Mouse (Mus musculus): Measurements from ENCODE around the gene Mettl26. TPM values are rescaled to one million over a fixed set of nuclear protein-coding genes. Genes with fewer than 3 reads are reported as not detected.

Gene Mettl26
- polyA plus RNA-seq, 1 experiment: 23.6 TPM

DNA sequence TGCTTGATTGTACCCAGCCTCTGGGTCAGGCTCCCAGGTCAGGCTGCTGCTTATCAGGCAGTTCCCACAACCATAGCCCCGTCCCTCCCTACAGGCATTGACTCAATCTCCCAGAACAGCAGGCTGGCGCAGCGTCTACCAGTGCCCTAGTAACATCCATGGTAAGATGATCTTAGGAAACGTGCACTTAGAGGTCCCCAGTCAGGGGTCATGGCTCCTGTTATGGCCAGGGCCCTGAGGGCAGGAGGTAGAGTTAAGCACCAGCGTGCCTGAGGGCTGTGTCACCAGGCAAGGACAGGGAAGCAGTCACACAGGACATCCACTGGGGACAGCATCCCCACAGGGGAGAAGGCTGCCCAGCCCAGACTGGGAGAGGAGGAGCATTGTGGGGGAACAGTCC lies 7.4 kb downstream of the Mettl26 start:
- Histone ChIP-seq H3K4me2 (ENCODE audit: low read depth) (no peak overlapping the region), H3K79me2 (ENCODE audit: control insufficient read depth, insufficient read depth) (no peaks in the 10 kb centered on the region), H3K27me3 (ENCODE audit: control insufficient read depth, insufficient read depth, insufficient read length) (no peaks in the 10 kb centered on the region), H3K4me3 (no peak overlapping the region), H3K36me3 (ENCODE audit: control insufficient read depth, insufficient read depth) (no peaks in the 10 kb centered on the region), H3ac (ENCODE audit: control insufficient read depth, insufficient read length) (no peak overlapping the region)
- TF ChIP-seq CEBPB (IDR thresholded peaks at IDR 0.05; ENCODE audit: insufficient read depth, poor library complexity, severe bottlenecking) (no peak), TCF12 (IDR thresholded peaks at IDR 0.05; ENCODE audit: insufficient read depth, poor library complexity, severe bottlenecking) (no peak), SRF (IDR thresholded peaks at IDR 0.05; ENCODE audit: control insufficient read depth, insufficient read length, low read depth) (no peak), TCF3 (IDR thresholded peaks at IDR 0.05; ENCODE audit: insufficient read length, low read depth) (no peak), REST (IDR thresholded peaks at IDR 0.05; ENCODE audit: insufficient read depth, insufficient read length) (no peak), POLR2AphosphoS2 (IDR thresholded peaks at IDR 0.05; ENCODE audit: insufficient read length, low read depth) (peak; percentile 66), MYOG (IDR thresholded peaks at IDR 0.05; ENCODE audit: control insufficient read depth in 1 of 3, insufficient read depth in 1 of 3, insufficient read length in 2 of 3, low read depth in 2 of 3) (no peak), POLR2A (IDR thresholded peaks at IDR 0.05; ENCODE audit: insufficient read length, low read depth) (peak; percentile 27), E2F4 (IDR thresholded peaks at IDR 0.05; ENCODE audit: insufficient read depth) (no peak), USF1 (IDR thresholded peaks at IDR 0.05; ENCODE audit: low read depth) (no peak)

GRCm38 (mm10) chr17:25883268-25883667 lies 8.4 kb downstream of the Mettl26 start:
- TF ChIP-seq REST (IDR thresholded peaks at IDR 0.05; ENCODE audit: insufficient read depth, insufficient read length) (no peak), POLR2A (IDR thresholded peaks at IDR 0.05; ENCODE audit: insufficient read length, low read depth) (no peak), MYOD1 (IDR thresholded peaks at IDR 0.05; ENCODE audit: control insufficient read depth in 1 of 3, insufficient read length in 2 of 3, low read depth in 2 of 3) (no peak), USF1 (IDR thresholded peaks at IDR 0.05; ENCODE audit: low read depth) (no peak), TCF3 (IDR thresholded peaks at IDR 0.05; ENCODE audit: insufficient read length, low read depth) (no peak)
- Histone ChIP-seq H3K4me3 (no peak overlapping the region), H3K79me2 (ENCODE audit: control insufficient read depth, insufficient read depth) (no peaks in the 10 kb centered on the region), H3ac (ENCODE audit: control insufficient read depth, insufficient read length) (no peak overlapping the region), H3K4me2 (ENCODE audit: low read depth) (no peak overlapping the region), H3K27me3 (ENCODE audit: control insufficient read depth, insufficient read depth, insufficient read length) (no peaks in the 10 kb centered on the region), H3K36me3 (ENCODE audit: control insufficient read depth, insufficient read depth) (no peaks in the 10 kb centered on the region)

DNA sequence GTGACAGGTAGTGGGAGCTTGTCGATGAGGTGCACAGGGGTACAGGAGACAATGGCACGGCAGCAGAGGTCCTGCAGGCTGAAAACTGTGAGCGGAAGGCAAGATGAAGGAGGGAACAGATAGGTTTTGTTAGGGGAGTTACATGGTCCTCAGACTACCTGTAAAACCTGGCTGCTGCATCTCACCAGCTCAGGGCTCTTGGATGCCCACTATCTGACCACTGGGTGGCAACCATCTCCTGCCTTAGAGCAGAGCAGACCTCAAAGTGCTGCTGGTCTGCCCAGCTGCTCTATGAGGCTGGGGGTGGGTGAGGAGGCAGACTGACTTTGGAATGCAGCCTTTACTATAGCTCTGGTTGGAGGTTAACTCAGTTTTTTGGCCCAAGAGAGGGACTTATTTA lies 8.9 kb downstream of the Mettl26 start:
- no peak overlapping the region for H3K4me2 ChIP-seq (ENCODE audit: low read depth)
- no peaks in the 10 kb centered on the region for H3K79me2 ChIP-seq (ENCODE audit: control insufficient read depth, insufficient read depth)
- no peak overlapping the region for H3K4me3 ChIP-seq
- H3K27me3 ChIP-seq (ENCODE audit: control insufficient read depth, insufficient read depth, insufficient read length): no peaks in the 10 kb centered on the region
- H3K36me3 ChIP-seq (ENCODE audit: control insufficient read depth, insufficient read depth): no peaks in the 10 kb centered on the region
- H3ac ChIP-seq (ENCODE audit: control insufficient read depth, insufficient read length): no peak overlapping the region
- TF ChIP-seq MYOG (IDR thresholded peaks at IDR 0.05; ENCODE audit: control insufficient read depth in 1 of 3, insufficient read depth in 1 of 3, insufficient read length in 2 of 3, low read depth in 2 of 3) (no peak), REST (IDR thresholded peaks at IDR 0.05; ENCODE audit: insufficient read depth, insufficient read length) (no peak), MYOD1 (IDR thresholded peaks at IDR 0.05; ENCODE audit: control insufficient read depth in 1 of 3, insufficient read length in 2 of 3, low read depth in 2 of 3) (no peak), POLR2AphosphoS2 (IDR thresholded peaks at IDR 0.05; ENCODE audit: insufficient read length, low read depth) (peak; percentile 27), SRF (IDR thresholded peaks at IDR 0.05; ENCODE audit: control insufficient read depth, insufficient read length, low read depth) (no peak)

- TF ChIP-seq CEBPB (IDR thresholded peaks at IDR 0.05; ENCODE audit: insufficient read depth, poor library complexity, severe bottlenecking) (no peak), SRF (IDR thresholded peaks at IDR 0.05; ENCODE audit: control insufficient read depth, insufficient read length, low read depth) (no peak), MYOG (IDR thresholded peaks at IDR 0.05; ENCODE audit: control insufficient read depth in 1 of 3, insufficient read depth in 1 of 3, insufficient read length in 2 of 3, low read depth in 2 of 3) (no peak), USF1 (IDR thresholded peaks at IDR 0.05; ENCODE audit: low read depth) (no peak), POLR2A (IDR thresholded peaks at IDR 0.05; ENCODE audit: insufficient read length, low read depth) (no peak), E2F4 (IDR thresholded peaks at IDR 0.05; ENCODE audit: insufficient read depth) (no peak), REST (IDR thresholded peaks at IDR 0.05; ENCODE audit: insufficient read depth, insufficient read length) (no peak), MYOD1 (IDR thresholded peaks at IDR 0.05; ENCODE audit: control insufficient read depth in 1 of 3, insufficient read length in 2 of 3, low read depth in 2 of 3) (no peak), TCF12 (IDR thresholded peaks at IDR 0.05; ENCODE audit: insufficient read depth, poor library complexity, severe bottlenecking) (no peak), POLR2AphosphoS2 (IDR thresholded peaks at IDR 0.05; ENCODE audit: insufficient read length, low read depth) (no peak), TCF3 (IDR thresholded peaks at IDR 0.05; ENCODE audit: insufficient read length, low read depth) (no peak), MAX (IDR thresholded peaks at IDR 0.05; ENCODE audit: low read depth) (no peak)
- Histone ChIP-seq H3K4me3 (no peak overlapping the region), H3K27me3 (ENCODE audit: control insufficient read depth, insufficient read depth, insufficient read length) (no peaks in the 10 kb centered on the region), H3K36me3 (ENCODE audit: control insufficient read depth, insufficient read depth) (peaks cover 8% of the 10 kb centered on the region), H3ac (ENCODE audit: control insufficient read depth, insufficient read length) (no peak overlapping the region), H3K4me2 (ENCODE audit: low read depth) (no peak overlapping the region), H3K79me2 (ENCODE audit: control insufficient read depth, insufficient read depth) (no peaks in the 10 kb centered on the region)
These were observed 10.8 kb downstream of the Mettl26 start for GRCm38 (mm10) chr17:25885636-25886035.

GRCm38 (mm10) chr17:25886806-25887205 lies 11.9 kb downstream of the Mettl26 start:
- TF ChIP-seq POLR2A (IDR thresholded peaks at IDR 0.05; ENCODE audit: insufficient read length, low read depth) (no peak), USF1 (IDR thresholded peaks at IDR 0.05; ENCODE audit: low read depth) (no peak), CEBPB (IDR thresholded peaks at IDR 0.05; ENCODE audit: insufficient read depth, poor library complexity, severe bottlenecking) (no peak), MYOG (IDR thresholded peaks at IDR 0.05; ENCODE audit: control insufficient read depth in 1 of 3, insufficient read depth in 1 of 3, insufficient read length in 2 of 3, low read depth in 2 of 3) (no peak), TCF3 (IDR thresholded peaks at IDR 0.05; ENCODE audit: insufficient read length, low read depth) (no peak), REST (IDR thresholded peaks at IDR 0.05; ENCODE audit: insufficient read depth, insufficient read length) (no peak), MAX (IDR thresholded peaks at IDR 0.05; ENCODE audit: low read depth) (no peak), TCF12 (IDR thresholded peaks at IDR 0.05; ENCODE audit: insufficient read depth, poor library complexity, severe bottlenecking) (no peak), SRF (IDR thresholded peaks at IDR 0.05; ENCODE audit: control insufficient read depth, insufficient read length, low read depth) (no peak), MYOD1 (IDR thresholded peaks at IDR 0.05; ENCODE audit: control insufficient read depth in 1 of 3, insufficient read length in 2 of 3, low read depth in 2 of 3) (no peak), E2F4 (IDR thresholded peaks at IDR 0.05; ENCODE audit: insufficient read depth) (no peak), POLR2AphosphoS2 (IDR thresholded peaks at IDR 0.05; ENCODE audit: insufficient read length, low read depth) (no peak)
- no peak overlapping the region for H3K4me2 ChIP-seq (ENCODE audit: low read depth)
- peaks cover 8% of the 10 kb centered on the region for H3K36me3 ChIP-seq (ENCODE audit: control insufficient read depth, insufficient read depth)
- no peak overlapping the region for H3ac ChIP-seq (ENCODE audit: control insufficient read depth, insufficient read length)
- H3K79me2 ChIP-seq (ENCODE audit: control insufficient read depth, insufficient read depth): no peaks in the 10 kb centered on the region
- no peak overlapping the region for H3K4me3 ChIP-seq
- no peaks in the 10 kb centered on the region for H3K27me3 ChIP-seq (ENCODE audit: control insufficient read depth, insufficient read depth, insufficient read length)
